Mouse (Mus musculus): Measurements from ENCODE around the gene Cnpy3. TPM values are rescaled to one million over a fixed set of nuclear protein-coding genes. Genes with fewer than 3 reads are reported as not detected.

The Cnpy3 gene
- polyA plus RNA-seq, 1 experiment from 2014 or later, result 78.2 TPM

DNA sequence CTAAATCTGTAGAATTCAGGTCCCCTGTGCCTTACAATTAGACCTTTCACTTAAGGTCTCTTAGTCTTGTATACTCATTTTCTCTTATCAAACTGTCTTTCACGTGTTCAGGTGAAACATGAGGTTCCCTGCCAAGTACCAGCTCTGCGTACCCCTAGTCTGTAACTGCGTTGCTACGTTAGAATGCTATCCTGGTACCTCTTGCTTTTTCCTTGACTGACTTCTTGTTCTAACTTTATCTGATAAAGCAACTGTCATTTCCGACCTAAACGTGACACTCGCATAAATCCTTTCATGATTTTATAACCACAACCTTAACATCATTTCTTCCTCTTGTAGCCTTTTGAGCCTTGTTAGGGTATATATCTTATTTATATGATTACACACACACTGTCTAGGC lies 39.6 kb downstream of the Cnpy3 start:
- no peak for ATAC-seq (ENCODE audit: insufficient number of reproducible peaks, low FRiP score, low TSS enrichment, low read depth)
- Histone ChIP-seq H3K4me3 (replicated peaks) (peak overlapping the region; percentile 99), H3K9ac (peak overlapping the region; percentile 92), H3K27ac (replicated peaks) (no peak overlapping the region), H3K9me3 (replicated peaks) (no peaks in the 10 kb centered on the region), H3K27me3 (no peaks in the 10 kb centered on the region), H3K4me2 (replicated peaks) (peak overlapping the region; percentile 96), H3K36me3 (peaks cover 29% of the 10 kb centered on the region), H3K4me1 (peaks cover 14% of the 10 kb centered on the region)
- 67% methylated on average over 7 of the region's 7 CpGs for WGBS

DNA sequence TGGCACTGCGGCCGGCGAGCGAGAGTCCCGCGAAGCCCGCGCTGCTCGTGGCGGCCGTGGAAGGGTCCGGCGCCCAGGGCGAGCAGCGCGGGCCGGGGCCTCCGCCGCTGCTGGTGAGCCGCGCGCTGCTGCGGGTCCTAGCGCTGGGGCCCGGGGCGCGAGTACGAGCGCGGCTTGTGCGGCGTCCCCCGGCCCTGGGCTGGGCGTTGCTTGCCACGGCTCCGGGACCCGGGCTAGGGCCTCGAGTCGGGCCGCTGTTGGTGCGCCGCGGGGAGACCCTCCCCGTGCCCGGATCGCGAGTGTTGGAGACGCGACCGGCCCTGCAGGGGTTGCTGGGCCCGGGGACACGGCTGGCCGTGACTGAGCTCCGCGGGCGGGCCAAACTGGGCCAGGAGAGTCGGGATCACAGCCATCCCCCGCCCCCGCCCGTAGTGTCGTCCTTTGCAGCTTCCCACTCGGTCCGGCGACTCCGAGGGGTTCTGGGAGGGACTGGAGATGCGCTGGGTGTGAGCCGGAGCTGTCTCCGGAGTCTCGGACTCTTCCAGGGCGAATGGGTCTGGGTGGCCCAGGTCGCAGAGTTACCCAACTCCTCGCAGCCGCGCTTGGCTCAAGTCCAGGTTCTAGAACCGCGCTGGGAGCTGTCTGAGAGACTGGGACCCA lies 40.3 kb downstream of the Cnpy3 start:
- Histone ChIP-seq H3K9me3 (replicated peaks) (no peaks in the 10 kb centered on the region), H3K27me3 (no peaks in the 10 kb centered on the region), H3K4me1 (peaks cover 14% of the 10 kb centered on the region), H3K9ac (peak overlapping the region; percentile 92), H3K27ac (replicated peaks) (peak overlapping the region; percentile 80), H3K4me2 (replicated peaks) (peak overlapping the region; percentile 96), H3K4me3 (replicated peaks) (peak overlapping the region; percentile 99), H3K36me3 (peaks cover 25% of the 10 kb centered on the region)
- ATAC-seq (ENCODE audit: insufficient number of reproducible peaks, low FRiP score, low TSS enrichment, low read depth), result peak; percentile 50
- under 1% methylated on average over 76 of the region's 76 CpGs for WGBS

DNA sequence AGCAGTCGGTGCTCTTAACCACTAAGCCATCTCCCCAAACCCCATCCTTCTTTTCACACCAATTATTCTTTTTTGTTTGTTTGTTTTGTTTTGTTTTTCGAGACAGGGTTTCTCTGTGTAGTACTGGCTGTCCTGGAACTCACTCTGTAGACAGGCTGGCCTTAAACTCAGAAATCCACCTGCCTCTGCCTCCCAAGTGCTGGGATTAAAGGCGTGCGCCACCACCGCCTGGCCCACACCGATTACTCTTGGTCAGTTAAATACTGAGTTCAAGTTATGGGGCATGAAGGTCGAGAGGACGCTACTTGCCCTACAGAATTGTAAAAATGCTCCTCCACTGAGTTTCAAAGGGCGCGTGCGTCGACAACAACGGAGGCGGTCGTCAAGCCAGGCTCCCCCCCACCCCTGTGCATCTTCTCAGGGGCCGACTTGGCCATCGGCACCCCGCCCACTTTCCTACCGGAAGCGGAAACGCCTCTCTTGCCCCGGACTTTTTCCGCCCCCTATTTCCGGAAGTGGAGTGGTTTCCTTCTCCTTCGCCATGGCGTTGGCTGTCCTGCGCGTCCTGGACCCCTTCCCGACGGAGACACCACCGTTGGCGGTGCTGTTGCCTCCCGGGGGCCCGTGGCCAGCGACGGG lies 40.9 kb downstream of the Cnpy3 start, which contains the start of gene Pex6:
Gene Pex6, plus strand, starts transcription at position 505 of the 639 bp plus-strand sequence.
- peaks cover 14% of the 10 kb centered on the region for H3K4me1 ChIP-seq
- ATAC-seq (ENCODE audit: insufficient number of reproducible peaks, low FRiP score, low TSS enrichment, low read depth), result peak; percentile 89
- H3K4me3 ChIP-seq (replicated peaks), result peak within 1 kb of the TSS; percentile 99
- no peaks in the 10 kb centered on the region for H3K27me3 ChIP-seq
- H3K4me2 ChIP-seq (replicated peaks), result peak within 1 kb of the TSS; percentile 96
- no peaks in the 10 kb centered on the region for H3K9me3 ChIP-seq (replicated peaks)
- H3K27ac ChIP-seq (replicated peaks), result peak within 1 kb of the TSS; percentile 80
- WGBS, result 7% methylated on average over 36 of the region's 36 CpGs
- H3K36me3 ChIP-seq, result peaks cover 19% of the 10 kb centered on the region
- H3K9ac ChIP-seq, result peak within 1 kb of the TSS; percentile 92

DNA sequence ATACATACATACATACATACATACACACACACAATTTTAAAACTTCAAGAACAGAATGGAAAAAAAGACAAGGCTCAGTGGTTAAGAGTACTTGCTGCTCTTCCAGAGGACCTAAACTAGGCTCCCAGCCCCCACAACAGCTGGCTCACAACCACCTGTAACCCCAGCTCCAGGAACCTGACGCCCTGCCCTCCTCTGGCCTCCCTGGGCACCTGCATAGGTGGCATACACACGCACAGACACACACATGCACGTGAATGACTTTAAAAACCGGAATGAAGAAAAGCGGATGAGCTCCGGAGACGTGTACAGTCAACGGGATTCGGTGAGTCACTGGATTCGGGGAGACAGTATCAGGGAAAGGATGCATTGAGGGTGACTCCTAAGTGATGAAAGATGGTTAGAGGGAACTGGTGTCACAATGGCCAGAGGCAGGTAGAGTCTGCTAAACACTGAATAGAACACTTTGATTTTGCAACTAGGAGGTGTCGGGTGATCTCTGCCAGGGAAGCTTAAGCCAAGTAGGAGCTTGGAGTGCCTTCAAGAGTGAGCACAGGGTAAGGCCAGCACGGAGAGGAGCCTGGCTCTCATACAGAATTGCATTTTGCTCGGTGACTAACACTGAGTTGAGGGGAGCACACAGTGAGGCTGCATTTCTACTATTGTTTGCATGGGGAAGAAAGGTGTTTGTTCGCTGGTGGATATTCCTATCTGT lies 45.5 kb downstream of the Cnpy3 start:
- no peak for ATAC-seq (ENCODE audit: insufficient number of reproducible peaks, low FRiP score, low TSS enrichment, low read depth)
- Histone ChIP-seq H3K27ac (replicated peaks) (no peak overlapping the region), H3K4me2 (replicated peaks) (no peak overlapping the region), H3K36me3 (no peaks in the 10 kb centered on the region), H3K4me1 (peaks cover 30% of the 10 kb centered on the region), H3K9me3 (replicated peaks) (no peaks in the 10 kb centered on the region), H3K9ac (no peak overlapping the region), H3K4me3 (replicated peaks) (no peak overlapping the region), H3K27me3 (no peaks in the 10 kb centered on the region)
- 87% methylated on average over 14 of the region's 14 CpGs for WGBS

DNA sequence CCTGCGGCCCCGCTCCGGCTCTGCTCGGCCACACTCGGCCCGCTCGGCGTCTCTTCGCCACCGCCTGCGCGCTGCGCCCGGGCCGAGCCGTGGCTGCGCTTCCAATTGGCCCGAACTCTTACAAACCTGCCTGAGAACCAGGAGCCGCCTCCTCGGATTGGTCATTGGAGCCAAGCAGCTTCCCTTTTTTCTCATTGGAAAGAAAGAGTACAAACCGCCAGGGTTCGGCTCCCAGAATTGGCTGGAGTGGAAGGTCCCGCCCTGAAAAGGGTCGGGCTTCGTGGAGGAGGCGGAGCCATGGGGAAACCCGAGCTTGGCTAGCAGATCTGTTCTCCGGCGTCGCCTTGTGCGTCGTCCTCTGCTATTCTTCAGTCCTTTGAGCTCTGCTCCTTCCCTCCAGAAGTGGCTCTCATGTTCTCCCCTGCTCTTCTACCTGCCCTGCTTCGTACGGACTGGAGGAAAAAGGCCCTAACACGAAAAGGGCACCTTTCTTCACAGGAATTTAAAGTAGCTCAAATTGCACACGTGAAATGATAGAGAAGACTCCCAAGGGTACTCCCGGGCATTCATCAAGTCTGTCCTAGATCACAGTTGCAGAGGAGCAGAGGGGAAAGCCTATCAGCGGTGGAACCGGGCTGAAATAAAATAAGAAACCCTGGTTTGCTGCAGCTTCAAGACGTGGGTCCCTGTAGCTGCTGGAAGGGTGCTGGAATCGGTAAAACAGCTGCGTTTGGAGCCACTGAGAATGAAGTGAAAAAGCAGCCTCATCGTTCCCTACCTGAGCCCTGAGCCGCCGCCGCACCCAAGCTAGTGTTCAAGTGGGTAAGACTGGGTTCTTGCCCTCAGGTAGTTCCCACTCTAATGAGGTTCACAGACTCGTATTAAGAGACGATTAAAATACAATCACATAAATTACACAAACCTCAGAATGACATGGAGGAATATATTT lies 46.9 kb downstream of the Cnpy3 start, which contains the start of gene Ppp2r5d:
Gene Ppp2r5d, minus strand, starts transcription at position 225 of the 949 bp plus-strand sequence.
- H3K9me3 ChIP-seq (replicated peaks), result no peaks in the 10 kb centered on the region
- H3K4me1 ChIP-seq, result peaks cover 37% of the 10 kb centered on the region
- H3K9ac ChIP-seq, result peak within 1 kb of the TSS; percentile 85
- no peaks in the 10 kb centered on the region for H3K27me3 ChIP-seq
- peak within 1 kb of the TSS; percentile 97 for H3K4me3 ChIP-seq (replicated peaks)
- ATAC-seq (ENCODE audit: insufficient number of reproducible peaks, low FRiP score, low TSS enrichment, low read depth), result peak; percentile 93
- 0 out of 2 replicates have a peak, but pooled peaks cover under 1% of the 10 kb centered on the region for H3K36me3 ChIP-seq
- peak within 1 kb of the TSS; percentile 67 for H3K4me2 ChIP-seq (replicated peaks)
- under 1% methylated on average over 48 of the region's 48 CpGs for WGBS
- H3K27ac ChIP-seq (replicated peaks), result peak within 1 kb of the TSS; percentile 91

DNA sequence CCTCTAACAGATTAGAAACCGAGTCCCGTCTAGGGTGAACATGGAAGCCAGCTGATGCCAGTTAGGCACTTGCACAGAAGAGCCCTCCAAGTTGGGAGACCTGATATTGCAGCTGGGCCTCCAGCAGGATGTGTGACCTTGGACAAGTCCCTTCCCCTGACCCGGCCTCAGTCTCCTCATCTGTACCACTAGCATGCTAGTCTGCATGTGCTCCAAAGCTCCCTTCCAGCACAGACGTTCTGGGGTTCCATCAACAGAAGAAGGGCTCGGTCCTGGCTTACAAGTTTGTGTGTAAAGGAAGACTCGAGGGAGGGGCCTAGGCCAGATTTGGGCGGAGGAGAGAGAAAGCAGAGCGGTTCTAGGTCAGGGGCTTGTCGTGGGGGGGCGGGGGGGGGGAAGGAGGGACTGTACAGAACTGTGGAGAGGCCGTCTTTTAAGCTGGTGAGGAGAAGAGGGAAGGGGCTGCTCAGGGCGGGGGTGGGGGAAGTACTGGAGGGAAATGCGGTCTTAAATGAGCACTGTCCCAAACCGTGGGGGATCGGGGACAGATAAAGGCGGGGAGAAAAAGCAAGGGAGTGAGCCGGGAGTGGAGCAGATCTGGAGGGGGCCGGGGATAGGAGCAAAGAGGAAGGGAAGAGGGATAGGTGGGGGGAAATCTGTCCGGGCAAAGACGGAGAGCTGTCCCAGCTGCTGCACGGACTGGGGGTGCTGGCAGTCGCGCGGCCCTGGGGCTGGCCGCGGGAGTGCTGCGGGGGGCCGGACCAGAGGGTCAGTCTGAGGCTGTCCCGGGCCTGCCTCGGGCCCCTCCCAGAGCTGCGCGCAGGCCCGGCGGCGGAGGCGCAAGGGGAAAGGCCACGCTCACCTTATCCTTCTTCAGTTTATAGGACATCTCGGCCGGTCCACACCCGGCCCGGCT lies 47.8 kb downstream of the Cnpy3 start:
- Histone ChIP-seq H3K4me2 (replicated peaks) (peak overlapping the region; percentile 67), H3K4me1 (peaks cover 37% of the 10 kb centered on the region), H3K36me3 (peaks cover 8% of the 10 kb centered on the region; the same call in 1 of the 2 replicates), H3K9me3 (replicated peaks) (no peaks in the 10 kb centered on the region), H3K27ac (replicated peaks) (peak overlapping the region; percentile 90), H3K9ac (peak overlapping the region; percentile 85), H3K27me3 (no peaks in the 10 kb centered on the region), H3K4me3 (replicated peaks) (peak overlapping the region; percentile 97)
- ATAC-seq (ENCODE audit: insufficient number of reproducible peaks, low FRiP score, low TSS enrichment, low read depth), result peak; percentile 76
- 4% methylated on average over 31 of the region's 41 CpGs for WGBS

DNA sequence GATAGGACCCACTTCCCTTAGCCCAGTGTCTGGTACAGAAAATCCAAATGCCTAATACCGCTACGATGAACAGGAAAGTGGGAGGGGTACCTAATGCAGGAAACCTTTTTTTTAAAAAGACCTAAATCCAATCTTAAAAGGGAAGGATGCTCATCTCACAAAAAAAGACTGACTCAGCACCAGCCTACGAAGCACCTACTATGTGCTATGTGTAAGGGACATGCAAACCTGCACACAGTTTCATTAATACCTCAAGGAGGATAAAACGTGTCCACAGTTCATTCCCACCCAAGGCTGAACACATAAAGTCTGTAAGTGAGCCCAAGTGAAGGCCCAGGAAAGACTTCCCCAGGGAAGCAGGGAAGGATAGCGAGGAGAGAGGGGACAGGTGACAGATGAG lies 49.5 kb downstream of the Cnpy3 start:
- Histone ChIP-seq H3K27ac (replicated peaks) (no peak overlapping the region), H3K4me1 (peaks cover 37% of the 10 kb centered on the region), H3K4me2 (replicated peaks) (peak overlapping the region; percentile 67), H3K36me3 (peaks cover 19% of the 10 kb centered on the region; the same call in 1 of the 2 replicates), H3K9me3 (replicated peaks) (no peaks in the 10 kb centered on the region), H3K4me3 (replicated peaks) (no peak overlapping the region), H3K9ac (0 out of 2 replicates have a peak overlapping the region, but pooled peaks have one; percentile 9), H3K27me3 (no peaks in the 10 kb centered on the region)
- 81% methylated on average over 5 of the region's 5 CpGs for WGBS
- no peak for ATAC-seq (ENCODE audit: insufficient number of reproducible peaks, low FRiP score, low TSS enrichment, low read depth)

DNA sequence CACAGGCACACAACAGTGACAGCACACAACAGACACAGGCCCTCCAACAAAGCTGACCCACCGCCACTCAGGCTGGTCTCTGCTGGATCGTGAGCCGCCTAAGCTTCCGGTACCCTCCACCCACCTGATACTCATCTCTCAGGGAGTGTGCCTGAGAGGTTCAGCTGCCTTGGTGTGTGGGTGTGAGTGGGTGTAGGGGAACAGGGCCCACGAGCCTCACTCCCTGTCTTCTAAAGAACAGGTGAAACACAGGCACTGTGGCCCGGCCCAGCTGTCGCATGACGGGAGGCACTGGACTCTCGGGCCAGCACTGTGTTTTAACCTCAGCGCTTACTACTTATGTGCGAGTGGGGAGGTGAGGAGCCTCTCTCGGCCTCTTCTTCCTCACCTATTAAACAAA lies 49.9 kb downstream of the Cnpy3 start:
- Histone ChIP-seq H3K4me2 (replicated peaks) (no peak overlapping the region), H3K4me1 (peaks cover 37% of the 10 kb centered on the region), H3K27me3 (no peaks in the 10 kb centered on the region), H3K9me3 (replicated peaks) (no peaks in the 10 kb centered on the region), H3K27ac (replicated peaks) (no peak overlapping the region; the same call in 1 of the 2 replicates), H3K9ac (no peak overlapping the region), H3K4me3 (replicated peaks) (no peak overlapping the region), H3K36me3 (peaks cover 20% of the 10 kb centered on the region; the same call in 1 of the 2 replicates)
- ATAC-seq (ENCODE audit: insufficient number of reproducible peaks, low FRiP score, low TSS enrichment, low read depth), result no peak
- 81% methylated on average over 12 of the region's 12 CpGs for whole genome bisulfite sequencing

DNA sequence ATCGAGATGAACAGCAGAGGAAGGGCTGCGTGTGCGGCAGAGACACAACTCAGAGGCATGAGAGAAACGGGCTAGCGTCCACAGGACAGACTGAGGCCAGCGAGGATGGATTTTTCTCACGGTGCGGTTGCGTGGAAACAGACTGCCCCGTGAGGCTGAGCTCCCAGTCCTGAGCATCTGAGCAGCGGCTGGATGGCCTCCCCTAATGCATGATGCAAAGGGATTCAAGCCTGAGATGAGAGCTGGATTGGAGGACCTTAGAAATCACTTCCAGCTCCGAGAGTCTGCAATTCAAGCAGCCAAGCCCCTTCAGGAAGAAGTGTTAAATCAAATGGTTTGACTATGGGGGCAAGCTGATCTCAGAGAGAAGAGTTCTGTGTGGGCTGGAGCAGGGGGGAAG lies 50.5 kb downstream of the Cnpy3 start:
- no peak for ATAC-seq (ENCODE audit: insufficient number of reproducible peaks, low FRiP score, low TSS enrichment, low read depth)
- no peak overlapping the region; the same call in 1 of the 2 replicates for H3K27ac ChIP-seq (replicated peaks)
- H3K4me3 ChIP-seq (replicated peaks), result no peak overlapping the region; the same call in 1 of the 2 replicates
- 76% methylated on average over 12 of the region's 12 CpGs for WGBS
- H3K9me3 ChIP-seq (replicated peaks), result no peaks in the 10 kb centered on the region
- H3K4me1 ChIP-seq, result peaks cover 37% of the 10 kb centered on the region
- H3K36me3 ChIP-seq, result peaks cover 20% of the 10 kb centered on the region; the same call in 1 of the 2 replicates
- H3K27me3 ChIP-seq, result no peaks in the 10 kb centered on the region
- H3K9ac ChIP-seq, result no peak overlapping the region
- no peak overlapping the region for H3K4me2 ChIP-seq (replicated peaks)
